Mouse (Mus musculus) liver, embryonic 12.5 days (tissue): ENCODE results near the gene Olfr453. TPM values are rescaled to one million over a fixed set of nuclear protein-coding genes. Genes with fewer than 3 reads are reported as not detected.

Experiments
- ATAC-seq: fragments of 200-750 bp; cut with Nextera tagmentation; 2 replicates; pipeline ENCODE4 v1.8.0; 2017; ENCODE audit warnings: moderate number of reproducible peaks, mild to moderate bottlenecking, moderate library complexity
- H3K27ac ChIP-seq: fragments of 300-500 bp; sonication (generic); 2 replicates; pipeline ENCODE4 v1.5.1; 2016; ENCODE audit warnings: mild to moderate bottlenecking
- H3K27me3 ChIP-seq: fragments of 300-500 bp; sonication (generic); replicated peaks from 2 replicates; pipeline ENCODE4 v1.6.1; 2016; ENCODE audit warnings: mild to moderate bottlenecking, moderate library complexity
- H3K36me3 ChIP-seq: fragments of 300-500 bp; sonication (generic); 2 replicates; pipeline ENCODE4 v1.6.1; 2016; ENCODE audit warnings: mild to moderate bottlenecking, moderate library complexity
- H3K4me1 ChIP-seq: fragments of 300-500 bp; sonication (generic); 2 replicates; pipeline ENCODE4 v1.6.1; 2016
- H3K4me2 ChIP-seq: fragments of 300-500 bp; sonication (generic); 2 replicates; pipeline ENCODE4 v1.6.1; 2016; ENCODE audit warnings: mild to moderate bottlenecking, moderate library complexity
- H3K4me3 ChIP-seq: fragments of 300-500 bp; sonication (generic); 2 replicates; pipeline ENCODE4 v1.5.1; 2016; ENCODE audit warnings: mild to moderate bottlenecking, moderate library complexity
- H3K9ac ChIP-seq: fragments of 300-500 bp; sonication (generic); 2 replicates; pipeline ENCODE4 v1.6.1; 2016; ENCODE audit warnings: mild to moderate bottlenecking, moderate library complexity
- H3K9me3 ChIP-seq: fragments of 300-500 bp; sonication (generic); replicated peaks from 2 replicates; pipeline ENCODE4 v1.6.1; 2016; ENCODE audit warnings: mild to moderate bottlenecking, moderate library complexity
- WGBS: fragments of 180-500 bp; shearing (Covaris S2); methylation state at CpG from one replicate; pipeline ENCODE4 v1.1.7; 2016; ENCODE audit not compliant: insufficient replicate concordance; 5-methylcytosine and 5-hydroxymethylcytosine counted together
- polyA plus RNA-seq: library from polyadenylated mRNA; unstranded; fragments of >200 nt; fragmentation: Nextera tagmentation; extraction: Ambion mirVana; gene quantifications from 2 replicates; pipeline ENCODE4 v1.2.1, GENCODE M21; 2016

Olfr453 gene
- not detected in 2 replicates for polyA plus RNA-seq

DNA sequence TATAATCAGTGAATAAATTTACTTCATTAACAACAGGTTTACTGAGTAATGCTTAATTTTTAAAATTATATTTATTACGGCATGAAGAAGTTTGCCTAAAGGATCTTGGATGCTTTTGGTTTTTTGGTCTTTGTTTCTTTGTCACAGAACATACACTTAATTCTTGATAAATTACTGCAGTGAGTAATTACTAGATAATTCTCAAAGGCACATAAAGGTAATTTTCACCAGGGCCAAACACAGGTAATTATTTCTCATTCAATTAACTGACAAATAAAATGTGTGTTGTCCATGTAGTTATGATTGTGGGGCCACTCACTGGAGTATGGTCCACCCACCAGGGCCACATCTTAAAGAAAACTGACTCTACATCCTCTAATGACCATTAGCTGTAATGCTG is at the start of gene Olfr453:
Gene Olfr453 (plus strand): TSS at position 301 of the 400 bp plus-strand sequence.
- H3K9ac ChIP-seq = no peak within 1 kb of the TSS
- H3K4me2 ChIP-seq = no peak within 1 kb of the TSS
- H3K9me3 ChIP-seq = no peaks in the 10 kb centered on the region
- no peaks in the 10 kb centered on the region for H3K36me3 ChIP-seq
- WGBS = 80% methylated on average over 1 of the region's 1 CpGs
- H3K27me3 ChIP-seq = no peaks in the 10 kb centered on the region
- no peak within 1 kb of the TSS for H3K27ac ChIP-seq
- H3K4me3 ChIP-seq = no peak within 1 kb of the TSS
- no peaks in the 10 kb centered on the region for H3K4me1 ChIP-seq
- no peak for ATAC-seq

DNA sequence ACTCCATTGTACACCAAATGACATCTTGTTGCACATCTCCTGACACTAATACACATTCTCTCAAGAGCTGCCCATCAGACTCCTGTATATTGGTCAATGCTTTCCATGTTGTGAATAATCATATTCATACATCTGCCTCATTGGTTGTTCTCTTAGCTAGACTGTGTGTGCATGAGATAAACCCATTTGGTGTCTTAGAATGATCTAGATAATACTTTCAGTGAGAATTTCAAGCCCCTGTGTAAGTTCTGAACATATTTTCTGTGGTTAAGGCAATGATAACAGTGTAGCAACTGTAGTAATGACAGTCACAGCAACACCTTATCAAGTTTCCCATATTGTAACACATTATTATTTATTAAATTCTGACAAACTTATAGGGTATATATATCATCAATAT is 49.4 kb upstream of the Olfr453 start:
- H3K27me3 ChIP-seq = no peaks in the 10 kb centered on the region
- peaks cover 22% of the 10 kb centered on the region for H3K4me1 ChIP-seq
- no peaks in the 10 kb centered on the region for H3K9me3 ChIP-seq
- ATAC-seq = peak; percentile 72
- no peak overlapping the region for H3K27ac ChIP-seq
- no peak overlapping the region for H3K9ac ChIP-seq
- no peak overlapping the region for H3K4me2 ChIP-seq
- no peak overlapping the region for H3K4me3 ChIP-seq
- H3K36me3 ChIP-seq = peaks cover 8% of the 10 kb centered on the region; the same call in 1 of the 2 replicates

DNA sequence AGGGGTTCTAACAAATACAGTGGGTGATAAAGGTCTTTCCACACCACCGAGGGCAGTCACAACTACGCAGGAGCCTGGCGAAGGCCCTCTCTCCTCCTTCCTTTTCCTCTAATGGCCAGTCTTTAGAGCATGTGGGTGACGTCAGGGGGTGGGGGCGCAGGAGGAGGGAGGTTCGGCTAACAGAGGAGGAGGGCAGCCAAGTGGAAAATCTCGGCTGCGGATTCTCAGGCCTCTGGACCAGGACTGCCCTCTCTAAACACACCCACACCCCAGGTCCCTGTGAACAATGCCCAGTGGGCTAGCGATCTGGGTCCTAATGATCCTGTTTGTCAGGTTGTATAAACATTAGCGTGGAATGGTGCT is 47.0 kb upstream of the Olfr453 start:
- Histone ChIP-seq H3K36me3 (no peaks in the 10 kb centered on the region), H3K27me3 (no peaks in the 10 kb centered on the region), H3K4me1 (peaks cover 22% of the 10 kb centered on the region), H3K27ac (peak overlapping the region; percentile 68), H3K9me3 (no peaks in the 10 kb centered on the region), H3K9ac (peak overlapping the region; percentile 73), H3K4me3 (peak overlapping the region; percentile 67), H3K4me2 (peak overlapping the region; percentile 83)
- peak; percentile 59 for ATAC-seq
- 2% methylated on average over 10 of the region's 10 CpGs for WGBS

DNA sequence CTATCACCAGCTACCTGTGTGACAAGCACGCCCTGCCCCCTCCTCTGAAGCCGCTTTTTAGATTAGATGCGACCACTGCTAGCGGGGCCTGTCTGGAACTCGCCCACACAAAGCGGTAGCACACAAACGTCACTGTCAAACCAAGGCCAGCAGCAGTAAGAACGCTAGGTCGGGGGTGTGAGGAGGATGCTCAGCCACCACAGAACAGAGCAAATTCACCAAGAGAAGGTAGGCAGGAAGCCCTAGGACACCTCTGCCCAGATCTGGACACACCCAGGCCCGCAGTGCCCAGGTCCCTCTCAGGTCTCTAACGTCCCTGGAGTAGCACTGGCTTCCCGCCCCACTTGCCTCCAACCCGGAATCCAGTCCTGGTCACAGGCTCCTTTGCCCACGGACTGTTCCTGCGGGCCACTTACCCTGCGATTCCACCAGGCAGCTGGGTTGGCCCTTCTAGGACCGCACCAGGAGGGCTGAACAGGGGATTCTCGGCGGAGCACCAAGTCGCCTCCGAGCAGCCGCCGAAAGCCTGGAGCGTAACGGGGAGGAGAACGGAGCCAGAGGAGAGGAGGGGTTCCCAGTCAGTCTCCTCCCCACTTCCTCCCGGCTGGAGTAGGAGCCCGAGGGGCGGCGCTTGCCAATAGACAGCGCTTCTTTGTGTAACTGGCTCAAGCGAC is 46.5 kb upstream of the Olfr453 start:
- peak; percentile 82 for ATAC-seq
- under 1% methylated on average over 32 of the region's 32 CpGs for whole genome bisulfite sequencing
- Histone ChIP-seq H3K4me3 (peak overlapping the region; percentile 67), H3K9me3 (no peaks in the 10 kb centered on the region), H3K4me2 (peak overlapping the region; percentile 83), H3K36me3 (no peaks in the 10 kb centered on the region), H3K27ac (peak overlapping the region; percentile 68), H3K4me1 (peaks cover 22% of the 10 kb centered on the region), H3K9ac (peak overlapping the region; percentile 73), H3K27me3 (no peaks in the 10 kb centered on the region)

DNA sequence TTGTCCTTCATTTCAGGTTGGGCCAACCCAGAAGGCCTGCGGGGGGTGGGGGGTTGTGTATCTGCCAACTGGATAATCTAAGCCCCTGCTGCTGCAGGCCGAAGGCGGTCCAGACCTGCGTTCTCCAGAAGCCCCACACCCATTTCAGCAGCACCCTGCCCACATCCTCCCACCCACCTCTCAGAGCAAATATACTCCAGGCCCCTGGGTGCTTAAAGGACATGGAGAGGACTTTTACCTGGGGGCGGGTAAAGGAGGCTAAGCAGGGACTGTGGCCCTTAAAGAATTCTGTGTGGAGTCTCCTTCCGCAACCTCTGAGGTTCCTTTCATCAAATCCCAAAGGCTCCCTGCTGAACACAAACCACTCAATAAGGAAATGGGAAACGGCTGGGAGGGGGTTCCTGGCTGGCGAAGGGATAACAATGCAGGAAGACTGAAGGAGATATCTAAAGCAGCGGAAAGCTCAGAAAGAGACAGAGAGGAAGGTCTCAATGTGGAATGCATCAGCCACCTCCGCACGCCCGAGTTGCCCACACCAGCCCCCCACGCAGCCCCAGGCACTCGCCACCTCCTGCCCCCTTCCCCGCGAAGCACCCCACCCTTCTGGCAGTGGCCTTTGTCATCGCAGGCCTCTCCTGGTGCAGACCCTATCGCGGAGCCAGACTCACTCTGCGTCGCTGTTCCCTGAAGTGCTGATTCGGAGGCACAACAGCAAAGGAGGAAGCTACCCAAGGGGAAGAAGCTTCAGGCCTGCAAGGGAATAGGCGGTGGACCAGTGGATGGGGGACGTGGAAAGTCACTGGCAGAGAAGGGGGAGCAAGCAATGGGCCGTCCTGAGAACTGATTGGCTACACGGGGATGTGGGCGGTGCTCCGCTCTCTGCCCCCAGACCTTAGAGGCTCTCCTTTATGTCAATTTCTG is 29.6 kb upstream of the Olfr453 start, which contains the start of gene Tcaf1:
Gene Tcaf1 (minus strand): TSS at position 798 of the 921 bp plus-strand sequence.
- 10% methylated on average over 28 of the region's 28 CpGs for WGBS
- Histone ChIP-seq H3K4me3 (peak within 1 kb of the TSS; percentile 55), H3K27me3 (no peaks in the 10 kb centered on the region), H3K9me3 (no peaks in the 10 kb centered on the region), H3K9ac (peak within 1 kb of the TSS; percentile 61), H3K4me2 (peak within 1 kb of the TSS; percentile 65), H3K4me1 (no peaks in the 10 kb centered on the region), H3K27ac (peak within 1 kb of the TSS; percentile 36; the same call in 1 of the 2 replicates), H3K36me3 (no peaks in the 10 kb centered on the region)
- peak; percentile 74 for ATAC-seq

DNA sequence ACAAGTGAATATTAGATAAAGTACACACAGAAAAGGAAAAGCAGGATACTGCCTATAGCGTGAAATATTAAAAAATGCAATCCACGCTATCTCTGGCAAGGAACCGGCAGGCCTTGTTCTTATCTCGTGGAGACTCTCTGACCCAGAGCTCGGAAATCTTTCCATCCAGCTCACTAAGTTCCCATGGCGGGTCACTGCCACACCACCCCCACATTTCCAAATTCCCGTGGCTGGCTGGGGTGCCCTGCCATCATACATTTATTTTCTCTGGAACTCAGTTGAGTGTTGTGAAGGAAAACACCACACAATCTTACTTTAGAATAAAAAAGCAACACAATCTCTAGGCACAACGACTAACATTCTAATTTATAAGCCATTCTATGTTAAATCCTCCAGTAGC is 24.5 kb upstream of the Olfr453 start:
- no peak overlapping the region for H3K4me2 ChIP-seq
- no peaks in the 10 kb centered on the region for H3K27me3 ChIP-seq
- H3K9ac ChIP-seq = no peak overlapping the region
- ATAC-seq = no peak
- no peak overlapping the region for H3K4me3 ChIP-seq
- no peaks in the 10 kb centered on the region for H3K36me3 ChIP-seq
- H3K27ac ChIP-seq = no peak overlapping the region
- 38% methylated on average over 8 of the region's 8 CpGs for WGBS
- no peaks in the 10 kb centered on the region for H3K9me3 ChIP-seq
- no peaks in the 10 kb centered on the region for H3K4me1 ChIP-seq

GRCm38 (mm10) chr6:42717973-42718372 is 21.2 kb upstream of the Olfr453 start:
- Histone ChIP-seq H3K4me3 (no peak overlapping the region), H3K9me3 (no peaks in the 10 kb centered on the region), H3K4me2 (no peak overlapping the region), H3K36me3 (no peaks in the 10 kb centered on the region), H3K4me1 (no peaks in the 10 kb centered on the region), H3K27ac (no peak overlapping the region), H3K9ac (no peak overlapping the region), H3K27me3 (no peaks in the 10 kb centered on the region)
- no peak for ATAC-seq

GRCm38 (mm10) chr6:42742303-42742702 is 3.1 kb downstream of the Olfr453 start:
- 61% methylated on average over 5 of the region's 5 CpGs for WGBS
- Histone ChIP-seq H3K9ac (no peak overlapping the region), H3K36me3 (no peaks in the 10 kb centered on the region), H3K4me2 (no peak overlapping the region), H3K4me3 (no peak overlapping the region), H3K27ac (no peak overlapping the region), H3K9me3 (no peaks in the 10 kb centered on the region), H3K4me1 (no peaks in the 10 kb centered on the region), H3K27me3 (no peaks in the 10 kb centered on the region)
- no peak for ATAC-seq

DNA sequence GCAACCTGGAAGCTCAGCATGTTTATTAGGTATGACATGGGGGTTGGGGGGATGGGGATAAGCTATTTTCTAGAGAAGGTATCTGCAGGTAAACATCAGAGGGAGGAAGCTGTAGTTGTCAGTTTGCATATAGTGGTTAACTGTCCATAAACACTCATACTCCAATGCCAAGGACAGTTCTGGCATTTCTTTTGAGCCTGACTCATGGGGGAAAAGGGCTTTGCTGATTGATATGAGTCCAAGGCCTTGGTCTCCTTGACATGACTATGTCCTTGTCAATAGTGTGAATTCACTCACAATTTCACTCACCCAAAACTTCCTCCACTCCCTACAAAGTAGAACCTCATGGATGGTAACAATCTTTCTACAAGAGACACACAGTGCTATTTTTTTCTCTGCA is 8.7 kb downstream of the Olfr453 start:
- no peaks in the 10 kb centered on the region for H3K9me3 ChIP-seq
- no peaks in the 10 kb centered on the region for H3K4me1 ChIP-seq
- H3K27me3 ChIP-seq = no peaks in the 10 kb centered on the region
- H3K27ac ChIP-seq = no peak overlapping the region
- no peak overlapping the region for H3K4me2 ChIP-seq
- H3K4me3 ChIP-seq = no peak overlapping the region
- H3K36me3 ChIP-seq = no peaks in the 10 kb centered on the region
- H3K9ac ChIP-seq = no peak overlapping the region
- no peak for ATAC-seq

GRCm38 (mm10) chr6:42756104-42756503 is 16.9 kb downstream of the Olfr453 start, which contains the start of gene Olfr38:
Gene Olfr38 (plus strand): TSS chr6:42756404.
- Histone ChIP-seq H3K9ac (no peak within 1 kb of the TSS), H3K4me3 (no peak within 1 kb of the TSS), H3K4me2 (no peak within 1 kb of the TSS), H3K27ac (no peak within 1 kb of the TSS), H3K27me3 (no peaks in the 10 kb centered on the region), H3K36me3 (no peaks in the 10 kb centered on the region), H3K4me1 (no peaks in the 10 kb centered on the region), H3K9me3 (no peaks in the 10 kb centered on the region)
- no peak for ATAC-seq
- WGBS = 45% methylated on average over 1 of the region's 1 CpGs

DNA sequence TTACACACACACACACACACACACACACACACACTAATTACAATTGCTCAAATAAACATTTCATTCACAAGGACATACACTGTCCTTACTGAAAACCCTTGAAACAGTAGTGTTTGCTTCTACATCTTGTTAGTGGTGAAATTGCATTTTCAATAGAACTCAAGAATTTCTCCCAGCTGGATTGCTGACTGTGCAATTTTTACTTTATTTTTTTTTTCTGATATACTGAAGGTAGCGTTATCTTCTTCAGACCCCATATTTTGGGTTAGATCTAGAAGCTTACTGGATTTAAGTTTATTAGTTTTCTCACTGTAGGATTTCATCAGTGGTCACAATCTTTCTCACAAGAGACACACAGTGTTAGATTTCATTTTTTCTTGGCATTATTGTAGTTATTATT is 37.9 kb downstream of the Olfr453 start:
- WGBS = 65% methylated on average over 1 of the region's 1 CpGs
- Histone ChIP-seq H3K9me3 (no peaks in the 10 kb centered on the region), H3K4me3 (no peak overlapping the region), H3K27me3 (no peaks in the 10 kb centered on the region), H3K4me2 (no peak overlapping the region), H3K36me3 (no peaks in the 10 kb centered on the region), H3K27ac (no peak overlapping the region), H3K9ac (no peak overlapping the region), H3K4me1 (no peaks in the 10 kb centered on the region)
- no peak for ATAC-seq

- ATAC-seq = no peak
- H3K36me3 ChIP-seq = no peaks in the 10 kb centered on the region
These were observed 45.6 kb downstream of the Olfr453 start, which contains the start of gene Olfr452 for GRCm38 (mm10) chr6:42784793-42785192. Gene Olfr452 (plus strand): TSS chr6:42785093.

More at GRCm38 (mm10) chr6:42784793-42785192, 45.6 kb downstream of the Olfr453 start, which contains the start of gene Olfr452:
- Histone ChIP-seq H3K4me3 (no peak within 1 kb of the TSS), H3K9me3 (no peaks in the 10 kb centered on the region), H3K27me3 (no peaks in the 10 kb centered on the region), H3K4me1 (no peaks in the 10 kb centered on the region), H3K9ac (no peak within 1 kb of the TSS), H3K4me2 (no peak within 1 kb of the TSS), H3K27ac (no peak within 1 kb of the TSS)
